Mouse (Mus musculus) frontal cortex, postnatal 36 days (tissue): ENCODE results near the gene Slc25a33.
"Not testable (repeated sequence)": the region's sequence is repeated elsewhere in the genome, so short reads cannot be mapped to it uniquely, and the experiment has no call there.

Experiments
- DNase-seq, 2 experiments: peaks; one replicate each; pipeline ENCODE4 v3.0.0; 2022; ENCODE audit warnings: low spot score in 2 of 2

The Slc25a33 gene

GRCm38 (mm10) chr4:149774094-149774470 is at the start of gene Slc25a33:
Gene Slc25a33, minus strand, starts transcription at chr4:149774277.
- peak; percentile 97 for DNase-seq

- no peak for DNase-seq
These were observed 48.6 kb upstream of the Slc25a33 start for GRCm38 (mm10) chr4:149822586-149823196.

GRCm38 (mm10) chr4:149822126-149822525 is 48.0 kb upstream of the Slc25a33 start:
- no peak for DNase-seq

GRCm38 (mm10) chr4:149820569-149820968 is 46.5 kb upstream of the Slc25a33 start:
- no peak for DNase-seq

GRCm38 (mm10) chr4:149819195-149819594 is 45.1 kb upstream of the Slc25a33 start:
- DNase-seq: no peak

GRCm38 (mm10) chr4:149816598-149816997 is 42.5 kb upstream of the Slc25a33 start:
- DNase-seq: no peak

GRCm38 (mm10) chr4:149815586-149815985 is 41.5 kb upstream of the Slc25a33 start:
- DNase-seq: no peak

GRCm38 (mm10) chr4:149813409-149814184 is 39.5 kb upstream of the Slc25a33 start:
- no peak for DNase-seq

- DNase-seq: not testable (repeated sequence)
These were observed 36.3 kb upstream of the Slc25a33 start for GRCm38 (mm10) chr4:149810372-149810771.

GRCm38 (mm10) chr4:149808584-149809227 is 34.6 kb upstream of the Slc25a33 start:
- DNase-seq: no peak

GRCm38 (mm10) chr4:149808060-149808567 is 34.0 kb upstream of the Slc25a33 start:
- DNase-seq: no peak

- DNase-seq: peak; percentile 86 to 87
These were observed 32.8 kb upstream of the Slc25a33 start for GRCm38 (mm10) chr4:149806699-149807381.

GRCm38 (mm10) chr4:149802269-149802668 is 28.2 kb upstream of the Slc25a33 start:
- DNase-seq: no peak

GRCm38 (mm10) chr4:149800576-149800975 is 26.5 kb upstream of the Slc25a33 start:
- no peak for DNase-seq

- no peak for DNase-seq
These were observed 26.0 kb upstream of the Slc25a33 start for GRCm38 (mm10) chr4:149800172-149800464.

- no peak for DNase-seq
These were observed 25.5 kb upstream of the Slc25a33 start for GRCm38 (mm10) chr4:149799346-149800171.

GRCm38 (mm10) chr4:149798684-149799309 is 24.7 kb upstream of the Slc25a33 start:
- no peak for DNase-seq

- DNase-seq: no peak
These were observed 24.0 kb upstream of the Slc25a33 start for GRCm38 (mm10) chr4:149798116-149798515.

- no peak for DNase-seq
These were observed 23.1 kb upstream of the Slc25a33 start for GRCm38 (mm10) chr4:149797220-149797610.

GRCm38 (mm10) chr4:149796567-149797219 is 22.6 kb upstream of the Slc25a33 start:
- peak in 1 of 2 experiments; percentile 43 for DNase-seq
